Mouse (Mus musculus) liver, embryonic 14.5 days (tissue): ENCODE data around the gene Prg4.

Source experiments
- CTCF ChIP-seq: IDR thresholded peaks from 2 replicates; pipeline ENCODE4 v1.5.1; 2016; ENCODE audit warnings: antibody characterized with exemption, low read depth, control low read depth
- EP300 ChIP-seq: IDR thresholded peaks from 2 replicates; pipeline ENCODE4 v1.6.1; 2016; ENCODE audit warnings: antibody characterized with exemption, low read depth

DNA sequence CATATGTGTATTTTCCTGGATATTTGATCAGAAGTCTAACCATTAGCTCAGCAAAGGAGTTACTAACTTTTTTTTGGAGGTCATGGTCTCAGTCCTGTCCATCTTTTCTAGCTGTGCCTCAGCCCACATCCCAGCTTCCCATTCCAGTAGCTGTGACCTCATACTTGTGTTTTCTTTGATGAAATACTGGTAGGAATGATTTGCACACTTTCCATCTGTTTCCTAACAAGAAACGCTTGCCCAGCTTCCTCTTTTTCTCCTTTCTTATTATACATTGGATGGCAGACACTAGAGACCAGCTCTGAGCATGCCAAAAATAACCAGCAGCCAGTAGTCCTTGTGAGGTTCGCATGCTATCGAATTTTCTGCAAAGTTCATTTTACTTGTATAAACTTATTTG lies 4.0 kb upstream of the Prg4 start:
- TF ChIP-seq CTCF (no peak), EP300 (no peak)
